Mouse (Mus musculus): Measurements from ENCODE around the gene Pcyt1a. TPM values are rescaled to one million over a fixed set of nuclear protein-coding genes. Genes with fewer than 3 reads are reported as not detected.
A peak's percentile ranks its signal among the peaks of the same experiment; 100 is the strongest.

Gene Pcyt1a
- total and polyA plus RNA-seq, 3 experiments: 17.0 to 25.7 (median 21.1) TPM

DNA sequence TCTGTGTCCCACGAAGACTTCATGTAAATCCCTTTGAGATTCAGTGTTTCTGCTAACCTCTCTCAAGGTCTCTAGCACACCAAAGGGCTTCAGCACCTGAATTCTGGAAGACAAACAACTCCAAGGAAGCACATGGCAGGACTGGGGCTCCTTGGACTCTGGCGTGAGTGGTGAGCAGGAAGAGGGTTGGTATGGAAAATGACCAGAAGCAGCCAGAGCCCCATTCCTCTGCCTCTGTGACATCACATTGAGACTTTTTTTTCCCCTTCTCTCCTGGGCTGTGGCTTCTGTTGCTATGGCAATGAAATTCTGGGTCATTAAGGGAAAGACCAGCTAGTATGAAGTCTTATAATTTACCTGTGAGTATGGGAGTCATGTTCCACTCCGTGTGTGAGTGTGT is 65.2 kb downstream of the Pcyt1a start, which contains the start of gene Zdhhc19:
Gene Zdhhc19 (plus strand): TSS at position 301 of the 400 bp plus-strand sequence.
- no peaks in the 10 kb centered on the region for H3K36me3 ChIP-seq (replicated peaks in 1 of 2; ENCODE audit: control insufficient read depth in 1 of 2, insufficient read depth in 1 of 2, low read length in 1 of 2)
- no peaks in the 10 kb centered on the region for H3K79me2 ChIP-seq (replicated peaks; ENCODE audit: control insufficient read depth, extremely low read depth, insufficient read depth, poor library complexity, severe bottlenecking)
- H3K9ac ChIP-seq (ENCODE audit: insufficient read depth, low read depth): no peak within 1 kb of the TSS
- no peak within 1 kb of the TSS for H3K27ac ChIP-seq (ENCODE audit: insufficient read depth, low read depth)
- H3K4me2 ChIP-seq (ENCODE audit: insufficient read depth, low read depth, poor library complexity, severe bottlenecking): no peak within 1 kb of the TSS
- H3K4me3 ChIP-seq (replicated peaks in 1 of 3; ENCODE audit: low read depth in 2 of 3, low read length in 2 of 3, poor library complexity in 1 of 3): no peak within 1 kb of the TSS
- no peaks in the 10 kb centered on the region for H3K27me3 ChIP-seq (replicated peaks)
- in situ Hi-C loops (cut with MboI; ENCODE audit: low pct_ligation_motif_present, low pct_unique_long_range_greater_than_20kb, low sequenced_read_pairs) (loop anchor here (10.0 kb wide), 1 partner anchor 351 kb away; no protein-coding TSS in a partner anchor), dilution Hi-C loops (cut with MboI; ENCODE audit: extremely low pct_ligation_motif_present, extremely low pct_unique_long_range_greater_than_20kb, low sequenced_read_pairs) (no loop called here)
- H3K4me1 ChIP-seq (ENCODE audit: control insufficient read depth in 1 of 2, insufficient read depth in 2 of 2): peaks cover 4 to 11% of the 10 kb centered on the region in 2 experiments
- no peaks in the 10 kb centered on the region for H3K9me3 ChIP-seq (replicated peaks; ENCODE audit: low read length)
- TF ChIP-seq ZNF384 (IDR thresholded peaks at IDR 0.05; ENCODE audit: low read depth, low read length) (0 out of 2 replicates have a peak, but pooled peaks have one; percentile 35), TBP (conservative IDR thresholded peaks at IDR 0.05; ENCODE audit: low read depth, low read length) (no peak)
- no peak for DNase-seq (ENCODE audit: extremely low read depth)

DNA sequence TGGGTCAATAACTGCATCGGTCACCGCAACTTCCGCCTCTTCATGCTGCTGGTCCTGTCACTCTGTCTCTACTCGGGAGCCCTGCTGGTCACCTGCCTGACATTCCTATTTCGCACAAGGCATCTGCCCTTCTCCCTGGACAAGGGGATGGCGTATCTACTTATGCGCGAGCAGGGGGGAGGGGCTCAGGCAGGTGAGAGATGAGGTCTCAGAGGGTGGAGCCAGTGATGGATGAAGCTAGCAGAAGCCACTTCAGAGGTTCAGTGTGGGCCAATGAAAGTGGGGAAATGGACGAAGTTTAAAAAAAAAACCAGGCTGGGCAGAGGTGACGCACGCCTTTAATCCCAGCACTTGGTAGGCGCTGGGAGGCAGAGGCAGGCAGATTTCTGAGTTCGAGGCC is 68.3 kb downstream of the Pcyt1a start:
- in situ Hi-C loops (cut with MboI; ENCODE audit: low pct_ligation_motif_present, low pct_unique_long_range_greater_than_20kb, low sequenced_read_pairs): loop anchor here (10.0 kb wide), 1 partner anchor 354 kb away; no protein-coding TSS in a partner anchor
- no peaks in the 10 kb centered on the region for H3K9me3 ChIP-seq (replicated peaks; ENCODE audit: low read length)
- H3K27me3 ChIP-seq (replicated peaks): no peaks in the 10 kb centered on the region
- H3K4me3 ChIP-seq (replicated peaks in 1 of 3; ENCODE audit: low read depth in 2 of 3, low read length in 2 of 3, poor library complexity in 1 of 3): no peak overlapping the region
- peaks cover 3 to 18% of the 10 kb centered on the region in 2 experiments; a peak in 3 of 4 replicates for H3K4me1 ChIP-seq (ENCODE audit: control insufficient read depth in 1 of 2, insufficient read depth in 2 of 2)
- no peak for DNase-seq (ENCODE audit: extremely low read depth)
- H3K79me2 ChIP-seq (replicated peaks; ENCODE audit: control insufficient read depth, extremely low read depth, insufficient read depth, poor library complexity, severe bottlenecking): no peaks in the 10 kb centered on the region
- TF ChIP-seq HCFC1 (IDR thresholded peaks at IDR 0.05; ENCODE audit: low read depth, low read length) (no peak), EP300 (IDR thresholded peaks at IDR 0.05; ENCODE audit: low read length) (no peak), RAD21 (IDR thresholded peaks at IDR 0.05; ENCODE audit: low read depth, low read length) (no peak), ZC3H11A (IDR thresholded peaks at IDR 0.05; ENCODE audit: low read depth, low read length) (no peak), KAT2A (IDR thresholded peaks at IDR 0.05; ENCODE audit: insufficient replicate concordance, low read length) (no peak), SIN3A (IDR thresholded peaks at IDR 0.05; ENCODE audit: low read length) (no peak), PAX5 (IDR thresholded peaks at IDR 0.05; ENCODE audit: low read length) (no peak), GABPA (IDR thresholded peaks at IDR 0.05; ENCODE audit: insufficient replicate concordance, low read depth, low read length) (no peak), SMC3 (IDR thresholded peaks at IDR 0.05; ENCODE audit: low read depth, low read length) (no peak), ZMIZ1 (IDR thresholded peaks at IDR 0.05; ENCODE audit: low read depth, low read length) (no peak), MAX (IDR thresholded peaks at IDR 0.05; ENCODE audit: low read length) (no peak), CHD2 (IDR thresholded peaks at IDR 0.05; ENCODE audit: low read length) (no peak), IRF4 (IDR thresholded peaks at IDR 0.05; ENCODE audit: low read depth, low read length) (no peak), CHD1 (IDR thresholded peaks at IDR 0.05; ENCODE audit: low read depth, low read length) (no peak), TBP (conservative IDR thresholded peaks at IDR 0.05; ENCODE audit: low read depth, low read length) (no peak), JUND (conservative IDR thresholded peaks at IDR 0.05; ENCODE audit: low read depth, low read length) (no peak), ZKSCAN1 (IDR thresholded peaks at IDR 0.05; ENCODE audit: borderline replicate concordance, low read depth, low read length) (no peak), POLR2AphosphoS2 (IDR thresholded peaks at IDR 0.05; ENCODE audit: low read depth, low read length) (no peak), CTCF (conservative IDR thresholded peaks at IDR 0.05 in 1 of 2, IDR thresholded peaks at IDR 0.05 in 1 of 2; ENCODE audit: low read depth in 2 of 2, low read length in 2 of 2) (no peak)
- H3K36me3 ChIP-seq (replicated peaks in 1 of 2; ENCODE audit: control insufficient read depth in 1 of 2, insufficient read depth in 1 of 2, low read length in 1 of 2): no peaks in the 10 kb centered on the region
- no peak overlapping the region for H3K9ac ChIP-seq (ENCODE audit: insufficient read depth, low read depth)
- dilution Hi-C loops (cut with MboI; ENCODE audit: extremely low pct_ligation_motif_present, extremely low pct_unique_long_range_greater_than_20kb, low sequenced_read_pairs): no loop called here
- no peak overlapping the region for H3K4me2 ChIP-seq (ENCODE audit: insufficient read depth, low read depth, poor library complexity, severe bottlenecking)
- no peak overlapping the region for H3K27ac ChIP-seq (ENCODE audit: insufficient read depth, low read depth)
